Mouse (Mus musculus) olfactory bulb, adult 2 months (tissue): Measurements from ENCODE around the gene Pole4. TPM values are rescaled to one million over a fixed set of nuclear protein-coding genes. Genes with fewer than 3 reads are reported as not detected.
A peak's percentile ranks its signal among the peaks of the same experiment; 100 is the strongest.

Experiments used
- H3K27ac ChIP-seq: fragments of 200-500 bp; 2 replicates; pipeline ENCODE4 v1.5.1; 2012; ENCODE audit warnings: low read depth, low read length; ENCODE audit not compliant: insufficient read depth
- H3K4me1 ChIP-seq: fragments of 200-500 bp; 2 replicates; pipeline ENCODE4 v1.6.1; 2012; ENCODE audit warnings: low read length; ENCODE audit not compliant: control insufficient read depth, insufficient read depth
- H3K4me3 ChIP-seq: fragments of 200-500 bp; 2 replicates; pipeline ENCODE4 v1.5.1; 2012; ENCODE audit warnings: mild to moderate bottlenecking, low read depth, low read length, moderate library complexity; ENCODE audit not compliant: insufficient read depth
- CTCF ChIP-seq: fragments of 200-500 bp; IDR thresholded peaks from 2 replicates; pipeline ENCODE4 v1.5.1; 2012; ENCODE audit warnings: low read depth, mild to moderate bottlenecking, low read length, moderate library complexity; ENCODE audit not compliant: insufficient read depth
- POLR2A ChIP-seq: fragments of 200-500 bp; IDR thresholded peaks from 2 replicates; pipeline ENCODE4 v1.6.1; 2012; ENCODE audit warnings: mild to moderate bottlenecking, low read depth, low read length, moderate library complexity; ENCODE audit not compliant: insufficient read depth
- WGBS: fragments of 180-500 bp; shearing (Covaris S2); methylation state at CpG from one replicate; pipeline ENCODE4 v1.1.7; 2018; 5-methylcytosine and 5-hydroxymethylcytosine counted together
- polyA plus RNA-seq: library from polyadenylated mRNA; stranded (reverse); fragments of >200 nt; gene quantifications from 2 replicates; pipeline ENCODE4 v1.2.4, GENCODE M21; 2012; ENCODE audit warnings: low replicate concordance; ENCODE audit not compliant: missing spikeins, insufficient read depth, insufficient read length

Pole4 gene
- polyA plus RNA-seq, 1 experiment = not detected

- TF ChIP-seq POLR2A (no peak), CTCF (no peak)
- 73% methylated on average over 4 of the region's 4 CpGs for WGBS
- H3K4me3 ChIP-seq = no peak overlapping the region
- H3K4me1 ChIP-seq = peaks cover 5% of the 10 kb centered on the region; the same call in 1 of the 2 replicates
- H3K27ac ChIP-seq = no peak overlapping the region
Measured at GRCm38 (mm10) chr6:82608756-82609155, 96.4 kb downstream of the Pole4 start.

GRCm38 (mm10) chr6:82604791-82605190, 100.4 kb downstream of the Pole4 start:
- 34% methylated on average over 8 of the region's 8 CpGs for WGBS
- H3K27ac ChIP-seq = no peak overlapping the region
- no peak for TF ChIP-seq CTCF
- TF ChIP-seq POLR2A = no peak
- H3K4me1 ChIP-seq = peaks cover 5% of the 10 kb centered on the region; the same call in 1 of the 2 replicates
- no peak overlapping the region for H3K4me3 ChIP-seq

DNA sequence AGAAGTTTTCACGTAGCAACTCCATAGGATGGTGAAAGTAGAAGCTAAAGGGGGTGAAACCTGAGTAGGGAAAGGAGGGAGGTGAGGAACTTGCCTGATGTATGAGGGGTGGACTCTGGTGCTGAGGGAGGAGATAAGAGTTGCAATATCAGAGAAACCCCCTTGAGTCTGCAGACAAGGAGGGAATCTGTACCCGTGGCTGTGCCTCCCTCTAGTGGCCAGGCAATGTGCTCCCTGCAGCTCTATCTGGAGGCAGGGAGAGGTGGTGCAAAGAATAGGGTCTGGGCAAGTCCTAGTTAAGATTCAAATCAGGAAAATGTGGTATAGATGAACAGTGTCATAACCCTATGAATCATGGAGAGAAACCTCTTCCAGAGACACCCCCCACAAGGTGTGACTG, 101.5 kb downstream of the Pole4 start:
- TF ChIP-seq POLR2A (no peak), CTCF (peak; percentile 68; the same call in 1 of the 2 replicates)
- Histone ChIP-seq H3K4me1 (no peaks in the 10 kb centered on the region), H3K27ac (no peak overlapping the region), H3K4me3 (no peak overlapping the region)
- WGBS = 47% methylated on average over 2 of the region's 2 CpGs

DNA sequence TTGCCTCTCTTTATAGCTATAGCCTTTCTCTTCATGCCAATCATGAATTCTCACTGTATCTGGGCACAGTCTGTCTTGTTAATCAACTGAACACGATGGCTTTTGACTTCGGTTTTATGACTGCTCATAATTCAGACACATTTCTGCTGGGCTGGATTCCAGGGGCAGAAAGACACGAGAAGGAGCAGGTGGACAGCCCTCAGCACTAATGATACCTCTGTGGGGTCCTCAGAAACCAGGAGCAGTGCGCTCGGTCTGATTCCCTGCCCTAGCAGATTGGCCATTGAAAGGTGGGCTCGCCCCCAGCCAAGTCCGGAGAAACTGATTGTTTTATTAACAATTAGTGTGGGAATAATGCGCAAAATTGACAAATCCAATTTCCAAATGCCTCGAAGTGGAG, 101.9 kb downstream of the Pole4 start:
- TF ChIP-seq CTCF = no peak
- TF ChIP-seq POLR2A = no peak
- WGBS = 80% methylated on average over 9 of the region's 9 CpGs
- H3K4me3 ChIP-seq = no peak overlapping the region
- H3K4me1 ChIP-seq = no peaks in the 10 kb centered on the region
- H3K27ac ChIP-seq = no peak overlapping the region

DNA sequence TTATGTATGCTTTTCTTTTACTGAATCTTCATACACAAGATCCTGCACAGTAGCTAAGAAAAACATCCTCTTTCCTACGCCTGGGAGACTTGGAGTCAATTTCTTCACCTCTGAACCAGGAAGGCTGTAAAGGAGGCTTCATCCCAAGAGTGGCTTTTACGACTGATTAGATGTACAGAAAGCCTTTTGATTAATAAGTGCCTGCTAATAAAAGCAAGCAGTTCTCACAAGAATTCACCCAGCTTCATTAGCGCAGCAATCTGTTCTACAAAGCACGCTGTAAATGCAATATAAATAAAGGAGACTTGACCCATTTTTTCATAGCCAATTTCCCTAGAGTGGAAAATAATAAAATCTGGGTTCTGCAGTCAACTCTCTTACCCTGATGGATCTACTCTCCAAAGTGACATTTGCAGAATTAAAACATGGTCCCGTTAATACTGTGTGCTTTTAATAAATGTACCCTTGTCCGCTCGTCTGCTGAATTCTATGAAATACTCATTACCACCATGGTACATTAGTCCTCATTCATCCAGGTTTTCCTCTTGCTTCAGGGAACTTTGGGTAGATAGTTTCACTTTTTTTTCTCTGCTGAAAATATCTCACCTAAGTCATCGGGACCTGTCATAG, 109.6 kb downstream of the Pole4 start:
- 59% methylated on average over 8 of the region's 8 CpGs for WGBS
- no peak overlapping the region for H3K27ac ChIP-seq
- no peak for TF ChIP-seq CTCF
- no peak for TF ChIP-seq POLR2A
- H3K4me3 ChIP-seq = no peak overlapping the region
- H3K4me1 ChIP-seq = no peaks in the 10 kb centered on the region

- WGBS = 79% methylated on average over 7 of the region's 7 CpGs
- Histone ChIP-seq H3K27ac (no peak overlapping the region), H3K4me1 (no peaks in the 10 kb centered on the region), H3K4me3 (no peak overlapping the region)
- no peak for TF ChIP-seq POLR2A
- no peak for TF ChIP-seq CTCF
Measured at GRCm38 (mm10) chr6:82589387-82589786, 115.8 kb downstream of the Pole4 start.

GRCm38 (mm10) chr6:82585396-82585795, 119.8 kb downstream of the Pole4 start:
- 48% methylated on average over 6 of the region's 6 CpGs for WGBS
- H3K4me3 ChIP-seq = no peak overlapping the region
- no peak for TF ChIP-seq CTCF
- TF ChIP-seq POLR2A = no peak
- H3K27ac ChIP-seq = no peak overlapping the region
- H3K4me1 ChIP-seq = no peaks in the 10 kb centered on the region

DNA sequence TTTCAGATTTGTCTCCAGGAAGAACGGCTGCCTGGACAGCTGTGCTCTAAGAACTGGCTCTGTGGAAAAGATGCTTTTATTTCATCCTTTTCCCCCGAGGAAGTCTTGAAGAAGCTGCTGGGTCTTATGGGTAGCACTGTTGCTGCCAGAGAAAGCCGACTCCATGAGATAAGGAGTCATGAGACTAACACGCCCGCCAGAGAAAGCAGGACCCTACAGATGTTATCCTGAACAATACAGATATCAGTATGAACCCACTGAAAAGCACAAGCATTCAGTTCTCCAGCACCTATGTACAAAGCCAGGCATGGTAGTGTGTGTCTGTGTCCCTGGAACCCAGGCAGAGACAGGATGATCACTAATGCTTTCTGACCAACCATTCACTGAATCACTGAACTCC, 129.7 kb downstream of the Pole4 start:
- WGBS = 85% methylated on average over 5 of the region's 5 CpGs

More for the DNA sequence above, 129.7 kb downstream of the Pole4 start:
- no peak overlapping the region for H3K4me3 ChIP-seq
- H3K27ac ChIP-seq = no peak overlapping the region
- H3K4me1 ChIP-seq = no peaks in the 10 kb centered on the region
- no peak for TF ChIP-seq CTCF
- no peak for TF ChIP-seq POLR2A

Other genes starting within 250 kb of the Pole4 start
- gene Hk2, start 69.1 kb upstream of the Pole4 start, polyA plus RNA-seq = not detected in 2 replicates
- not detected in 2 replicates for gene Sema4f, start 234.4 kb upstream of the Pole4 start, polyA plus RNA-seq
- gene M1ap, start 241.5 kb upstream of the Pole4 start, polyA plus RNA-seq = not detected in 2 replicates